Mouse (Mus musculus) effector memory CD4-positive, alpha-beta T cell, adult 7 months (primary cell): ENCODE data around the gene Chst14. TPM values are rescaled to one million over a fixed set of nuclear protein-coding genes. Genes with fewer than 3 reads are reported as not detected.

ENCODE experiments used
- polyA plus RNA-seq: library from polyadenylated mRNA; unstranded; fragments of 100-300 nt; shearing (Covaris generic); gene quantifications from one replicate; pipeline ENCODE4 v1.2.1, GENCODE M21; 2017

Gene Chst14
- not detected for polyA plus RNA-seq

GRCm38 (mm10) chr2:118926361-118926997 lies at the start of gene Chst14:
TSS of gene Chst14 (plus strand) at chr2:118926496.

GRCm38 (mm10) chr2:118899981-118900825 lies 26.1 kb upstream of the Chst14 start, which contains the start of gene Bahd1:
TSS of gene Bahd1 (plus strand) at chr2:118900377.

Other genes starting within 250 kb of the Chst14 start
- gene Ankrd63, start 222.5 kb upstream of the Chst14 start, polyA plus RNA-seq, result not detected
- gene Plcb2, start 198.1 kb upstream of the Chst14 start, polyA plus RNA-seq, result 11.2 TPM
- gene Inafm2, start 180.7 kb upstream of the Chst14 start, polyA plus RNA-seq, result 16.6 TPM
- gene Ccdc9b, start 163.8 kb upstream of the Chst14 start, polyA plus RNA-seq, result not detected
- gene Phgr1, start 153.7 kb upstream of the Chst14 start, polyA plus RNA-seq, result not detected
- 0.69 TPM for gene Disp2, start 146.8 kb upstream of the Chst14 start, polyA plus RNA-seq
- 6.7 TPM for gene Knstrn, start 112.5 kb upstream of the Chst14 start, polyA plus RNA-seq
- 79.3 TPM for gene Ivd, start 64.5 kb upstream of the Chst14 start, polyA plus RNA-seq
- 16.6 TPM for gene Bahd1, start 26.1 kb upstream of the Chst14 start, polyA plus RNA-seq
- 11.3 TPM for gene Ccdc32, start 102.9 kb downstream of the Chst14 start, polyA plus RNA-seq
- 3.2 TPM for gene Rpusd2, start 108.3 kb downstream of the Chst14 start, polyA plus RNA-seq
- gene Knl1, start 120.6 kb downstream of the Chst14 start, polyA plus RNA-seq, result 1.2 TPM
- 2.1 TPM for gene Rad51, start 186.3 kb downstream of the Chst14 start, polyA plus RNA-seq
- gene Rmdn3, start 230.5 kb downstream of the Chst14 start, polyA plus RNA-seq, result 25.3 TPM
- not detected for gene Gchfr, start 241.3 kb downstream of the Chst14 start, polyA plus RNA-seq
- gene Gm14137, start 248.0 kb downstream of the Chst14 start, polyA plus RNA-seq, result not detected